Mouse (Mus musculus): Measurements from ENCODE around the gene Tgoln1.

Tgoln1 gene

GRCm38 (mm10) chr6:72616643-72617288 lies at the start of gene Tgoln1:
Gene Tgoln1, minus strand, starts transcription at chr6:72617000.
- in situ Hi-C loops (cut with MboI, MseI): no loop called here

GRCm38 (mm10) chr6:72664290-72664689 lies 47.5 kb upstream of the Tgoln1 start:
- in situ Hi-C loops (cut with MboI, MseI): loop anchor here (25.0 kb wide), 1 partner anchor 123 kb away; the partner anchor contains the start of gene Tcf7l1

- in situ Hi-C loops (cut with MboI, MseI): loop anchor here (25.0 kb wide), 1 partner anchor 124 kb away; the partner anchor contains the start of gene Tcf7l1
Measured at GRCm38 (mm10) chr6:72663000-72663399, 46.2 kb upstream of the Tgoln1 start.

- in situ Hi-C loops (cut with MboI, MseI): loop anchor here (25.0 kb wide), 1 partner anchor 127 kb away; the partner anchor contains the start of gene Tcf7l1
Measured at GRCm38 (mm10) chr6:72660391-72660720, 43.6 kb upstream of the Tgoln1 start.

GRCm38 (mm10) chr6:72659717-72660390 lies 43.1 kb upstream of the Tgoln1 start:
- in situ Hi-C loops (cut with MboI, MseI): loop anchor here (25.0 kb wide), 1 partner anchor 127 kb away; the partner anchor contains the start of gene Tcf7l1

- in situ Hi-C loops (cut with MboI, MseI): loop anchor here (25.0 kb wide), 1 partner anchor 129 kb away; the partner anchor contains the start of gene Tcf7l1
Measured at GRCm38 (mm10) chr6:72658006-72658405, 41.2 kb upstream of the Tgoln1 start.

GRCm38 (mm10) chr6:72656053-72656442 lies 39.2 kb upstream of the Tgoln1 start:
- in situ Hi-C loops (cut with MboI, MseI): loop anchor here (25.0 kb wide), 1 partner anchor 131 kb away; the partner anchor contains the start of gene Tcf7l1

- in situ Hi-C loops (cut with MboI, MseI): loop anchor here (25.0 kb wide), 1 partner anchor 132 kb away; the partner anchor contains the start of gene Tcf7l1
Measured at GRCm38 (mm10) chr6:72655309-72656052, 38.7 kb upstream of the Tgoln1 start.

GRCm38 (mm10) chr6:72654355-72654754 lies 37.6 kb upstream of the Tgoln1 start:
- in situ Hi-C loops (cut with MboI, MseI): loop anchor here (25.0 kb wide), 1 partner anchor 133 kb away; the partner anchor contains the start of gene Tcf7l1

- in situ Hi-C loops (cut with MboI, MseI): loop anchor here (25.0 kb wide), 1 partner anchor 134 kb away; the partner anchor contains the start of gene Tcf7l1
Measured at GRCm38 (mm10) chr6:72653419-72653818, 36.6 kb upstream of the Tgoln1 start.

GRCm38 (mm10) chr6:72650338-72650851 lies 33.6 kb upstream of the Tgoln1 start:
- in situ Hi-C loops (cut with MboI, MseI): loop anchor here (25.0 kb wide), 1 partner anchor 137 kb away; the partner anchor contains the start of gene Tcf7l1

- in situ Hi-C loops (cut with MboI, MseI): no loop called here
Measured at GRCm38 (mm10) chr6:72648002-72648595, 31.3 kb upstream of the Tgoln1 start.

GRCm38 (mm10) chr6:72647383-72647820 lies 30.6 kb upstream of the Tgoln1 start:
- in situ Hi-C loops (cut with MboI, MseI): no loop called here

GRCm38 (mm10) chr6:72645364-72645763 lies 28.6 kb upstream of the Tgoln1 start:
- in situ Hi-C loops (cut with MboI, MseI): no loop called here

GRCm38 (mm10) chr6:72644576-72644975 lies 27.8 kb upstream of the Tgoln1 start:
- in situ Hi-C loops (cut with MboI, MseI): no loop called here

GRCm38 (mm10) chr6:72641218-72641954 lies 24.6 kb upstream of the Tgoln1 start:
- in situ Hi-C loops (cut with MboI, MseI): no loop called here

GRCm38 (mm10) chr6:72636940-72637339 lies 20.1 kb upstream of the Tgoln1 start:
- in situ Hi-C loops (cut with MboI, MseI): no loop called here

- in situ Hi-C loops (cut with MboI, MseI): no loop called here
Measured at GRCm38 (mm10) chr6:72635760-72636431, 19.1 kb upstream of the Tgoln1 start.

- in situ Hi-C loops (cut with MboI, MseI): no loop called here
Measured at GRCm38 (mm10) chr6:72634311-72634710, 17.5 kb upstream of the Tgoln1 start.

- in situ Hi-C loops (cut with MboI, MseI): no loop called here
Measured at GRCm38 (mm10) chr6:72631700-72632099, 14.9 kb upstream of the Tgoln1 start.
